Mouse (Mus musculus) forebrain, embryonic 16.5 days (tissue): ENCODE data around the gene Comp. TPM values are rescaled to one million over a fixed set of nuclear protein-coding genes. Genes with fewer than 3 reads are reported as not detected.

ENCODE experiments used
- ATAC-seq: fragments of 200-750 bp; cut with Nextera tagmentation; 2 replicates; pipeline ENCODE4 v1.8.0; 2017; ENCODE audit warnings: mild to moderate bottlenecking, moderate library complexity
- H3K27ac ChIP-seq: fragments of 300-500 bp; sonication (generic); 2 replicates; pipeline ENCODE4 v1.5.1; 2014; ENCODE audit warnings: low read length, control low read depth
- H3K27me3 ChIP-seq: fragments of 300-500 bp; sonication (generic); replicated peaks from 2 replicates; pipeline ENCODE4 v1.6.1; 2014; ENCODE audit warnings: low read length; ENCODE audit not compliant: control insufficient read depth, insufficient read depth
- H3K36me3 ChIP-seq: fragments of 300-500 bp; sonication (generic); 2 replicates; pipeline ENCODE4 v1.6.1; 2014; ENCODE audit not compliant: control insufficient read depth, insufficient read depth
- H3K4me1 ChIP-seq: fragments of 300-500 bp; sonication (generic); replicated peaks from 2 replicates; pipeline ENCODE4 v1.6.1; 2014; ENCODE audit warnings: low read length; ENCODE audit not compliant: control insufficient read depth, insufficient read depth
- H3K4me2 ChIP-seq: fragments of 300-500 bp; sonication (generic); 2 replicates; pipeline ENCODE4 v1.6.1; 2014; ENCODE audit warnings: mild to moderate bottlenecking, low read length, control low read depth
- H3K4me3 ChIP-seq: fragments of 300-500 bp; sonication (generic); replicated peaks from 2 replicates; pipeline ENCODE4 v1.5.1; 2014; ENCODE audit warnings: mild to moderate bottlenecking, low read length, control low read depth
- H3K9ac ChIP-seq: fragments of 300-500 bp; sonication (generic); replicated peaks from 2 replicates; pipeline ENCODE4 v1.6.1; 2014; ENCODE audit warnings: low read depth, low read length, control low read depth
- H3K9me3 ChIP-seq: fragments of 300-500 bp; sonication (generic); 2 replicates; pipeline ENCODE4 v1.6.1; 2016; ENCODE audit warnings: low read length; ENCODE audit not compliant: control insufficient read depth
- WGBS: fragments of 180-500 bp; shearing (Covaris S2); extraction: QIAGEN DNeasy Blood & Tissue Kit; methylation state at CpG from one replicate; pipeline ENCODE4 v1.1.7; 2014; 5-methylcytosine and 5-hydroxymethylcytosine counted together
- polyA plus RNA-seq: library from polyadenylated mRNA; unstranded; fragments of >200 nt; fragmentation: Nextera tagmentation; extraction: Ambion mirVana; gene quantifications from 2 replicates; pipeline ENCODE4 v1.2.1, GENCODE M21; 2015

Comp gene
- polyA plus RNA-seq, 1 experiment from 2014 or later = 0.51 TPM

GRCm38 (mm10) chr8:70380069-70380468 is 6.7 kb downstream of the Comp start:
- no peak overlapping the region for H3K9ac ChIP-seq
- 78% methylated on average over 12 of the region's 12 CpGs for WGBS
- no peak overlapping the region for H3K4me3 ChIP-seq
- H3K4me1 ChIP-seq = 0 out of 2 replicates have a peak, but pooled peaks cover 2% of the 10 kb centered on the region
- peaks cover 40% of the 10 kb centered on the region for H3K27me3 ChIP-seq
- H3K4me2 ChIP-seq = no peak overlapping the region
- H3K9me3 ChIP-seq = no peaks in the 10 kb centered on the region
- H3K27ac ChIP-seq = no peak overlapping the region
- no peaks in the 10 kb centered on the region for H3K36me3 ChIP-seq
- ATAC-seq = no peak

GRCm38 (mm10) chr8:70383287-70383686 is 9.9 kb downstream of the Comp start:
- Histone ChIP-seq H3K9me3 (no peaks in the 10 kb centered on the region), H3K27me3 (peaks cover 8% of the 10 kb centered on the region), H3K4me1 (no peaks in the 10 kb centered on the region), H3K9ac (no peak overlapping the region), H3K27ac (no peak overlapping the region), H3K4me3 (no peak overlapping the region), H3K36me3 (peaks cover 8% of the 10 kb centered on the region), H3K4me2 (no peak overlapping the region)
- WGBS = 53% methylated on average over 3 of the region's 3 CpGs
- peak; percentile 59 for ATAC-seq

- no peaks in the 10 kb centered on the region for H3K27me3 ChIP-seq
- H3K27ac ChIP-seq = no peak overlapping the region
- H3K4me3 ChIP-seq = no peak overlapping the region
- H3K4me1 ChIP-seq = no peaks in the 10 kb centered on the region
- 94% methylated on average over 2 of the region's 2 CpGs for WGBS
- ATAC-seq = no peak
- H3K36me3 ChIP-seq = peaks cover 14% of the 10 kb centered on the region
- H3K9ac ChIP-seq = no peak overlapping the region
- H3K9me3 ChIP-seq = no peaks in the 10 kb centered on the region
- H3K4me2 ChIP-seq = no peak overlapping the region
These were observed 16.3 kb downstream of the Comp start for GRCm38 (mm10) chr8:70389678-70390077.

GRCm38 (mm10) chr8:70393087-70393486 is 19.7 kb downstream of the Comp start:
- H3K4me1 ChIP-seq = no peaks in the 10 kb centered on the region
- no peak for ATAC-seq
- no peak overlapping the region for H3K4me2 ChIP-seq
- H3K9ac ChIP-seq = no peak overlapping the region
- peaks cover 7% of the 10 kb centered on the region for H3K36me3 ChIP-seq
- WGBS = 75% methylated on average over 5 of the region's 5 CpGs
- H3K4me3 ChIP-seq = no peak overlapping the region
- H3K27ac ChIP-seq = no peak overlapping the region
- no peaks in the 10 kb centered on the region for H3K9me3 ChIP-seq
- no peaks in the 10 kb centered on the region for H3K27me3 ChIP-seq

DNA sequence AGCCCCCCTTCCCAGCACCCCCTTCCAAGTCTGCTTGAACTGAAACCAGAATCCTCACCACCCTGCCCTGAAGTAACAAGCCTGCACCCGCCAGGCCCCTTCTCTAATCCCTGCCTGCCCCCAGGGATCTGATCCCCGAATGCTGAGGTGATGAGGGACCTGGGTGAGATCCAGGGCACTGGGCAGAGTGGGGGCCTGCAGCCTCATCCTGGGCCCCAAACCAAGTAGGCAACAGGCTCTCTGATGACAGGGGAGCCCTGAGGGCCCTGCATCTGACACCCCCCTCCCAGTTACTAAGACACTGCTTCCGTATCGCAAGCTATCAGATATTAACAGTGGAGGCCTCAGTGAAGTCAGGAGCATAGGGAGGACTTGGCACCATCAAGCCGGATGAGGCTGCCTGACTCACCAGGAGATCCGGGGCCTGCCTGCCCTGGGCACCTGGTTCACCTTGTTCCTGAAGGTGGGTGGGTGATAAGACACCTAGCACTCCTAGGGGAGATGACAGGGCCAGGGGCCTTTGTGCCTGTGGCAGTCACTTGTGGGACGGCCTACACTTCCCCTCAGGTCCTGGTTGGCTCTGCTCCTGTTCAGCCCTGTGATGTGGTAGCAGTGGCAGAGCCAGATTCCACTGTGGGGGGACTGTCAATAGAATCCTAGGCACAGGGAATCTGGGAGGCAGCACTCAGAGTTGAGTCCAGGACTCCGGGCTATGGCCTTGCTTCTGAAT is 21.1 kb downstream of the Comp start:
- no peak overlapping the region for H3K27ac ChIP-seq
- H3K4me1 ChIP-seq = no peaks in the 10 kb centered on the region
- ATAC-seq = no peak
- H3K4me2 ChIP-seq = no peak overlapping the region
- H3K4me3 ChIP-seq = no peak overlapping the region
- H3K9me3 ChIP-seq = no peaks in the 10 kb centered on the region
- H3K36me3 ChIP-seq = peaks cover 5% of the 10 kb centered on the region
- WGBS = 85% methylated on average over 8 of the region's 8 CpGs
- H3K27me3 ChIP-seq = no peaks in the 10 kb centered on the region
- no peak overlapping the region for H3K9ac ChIP-seq

- Histone ChIP-seq H3K27ac (no peak overlapping the region), H3K27me3 (no peaks in the 10 kb centered on the region), H3K4me2 (no peak overlapping the region), H3K4me1 (no peaks in the 10 kb centered on the region), H3K9me3 (no peaks in the 10 kb centered on the region), H3K9ac (no peak overlapping the region), H3K4me3 (no peak overlapping the region), H3K36me3 (peaks cover 2% of the 10 kb centered on the region; the same call in 1 of the 2 replicates)
- ATAC-seq = no peak
- WGBS = 61% methylated on average over 5 of the region's 5 CpGs
These were observed 22.3 kb downstream of the Comp start for GRCm38 (mm10) chr8:70395649-70396048.

DNA sequence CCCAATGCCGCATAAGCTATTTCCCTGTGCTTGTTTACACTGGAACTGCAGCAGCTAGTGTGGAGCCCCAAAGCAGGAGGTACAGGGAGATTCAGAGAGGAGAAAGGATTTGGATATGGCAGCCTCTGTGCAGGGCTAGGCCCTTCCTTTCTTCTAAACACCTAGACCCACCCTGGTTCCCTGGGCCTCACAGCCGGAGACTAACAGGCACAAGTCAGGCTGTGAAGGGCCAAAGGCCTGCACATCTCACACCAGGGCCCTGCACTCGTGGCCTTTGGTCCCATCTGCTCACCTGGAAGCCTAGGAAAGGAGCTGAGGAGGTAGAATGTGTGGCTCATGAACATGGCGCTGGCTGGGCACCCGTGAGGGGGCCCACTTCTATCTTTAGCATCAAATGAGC is 22.8 kb downstream of the Comp start:
- Histone ChIP-seq H3K27me3 (no peaks in the 10 kb centered on the region), H3K4me3 (no peak overlapping the region), H3K36me3 (no peaks in the 10 kb centered on the region; the same call in 1 of the 2 replicates), H3K27ac (no peak overlapping the region), H3K9me3 (no peaks in the 10 kb centered on the region), H3K4me1 (no peaks in the 10 kb centered on the region), H3K4me2 (no peak overlapping the region), H3K9ac (no peak overlapping the region)
- no peak for ATAC-seq
- WGBS = 81% methylated on average over 5 of the region's 5 CpGs

- no peak for ATAC-seq
- no peak overlapping the region for H3K27ac ChIP-seq
- no peak overlapping the region for H3K4me2 ChIP-seq
- WGBS = 86% methylated on average over 16 of the region's 16 CpGs
- H3K9ac ChIP-seq = 0 out of 2 replicates have a peak overlapping the region, but pooled peaks have one; percentile 18
- H3K4me3 ChIP-seq = no peak overlapping the region
- H3K4me1 ChIP-seq = no peaks in the 10 kb centered on the region
- H3K27me3 ChIP-seq = no peaks in the 10 kb centered on the region
- H3K36me3 ChIP-seq = no peaks in the 10 kb centered on the region
- no peaks in the 10 kb centered on the region for H3K9me3 ChIP-seq
These were observed 24.5 kb downstream of the Comp start for GRCm38 (mm10) chr8:70397611-70398563.

DNA sequence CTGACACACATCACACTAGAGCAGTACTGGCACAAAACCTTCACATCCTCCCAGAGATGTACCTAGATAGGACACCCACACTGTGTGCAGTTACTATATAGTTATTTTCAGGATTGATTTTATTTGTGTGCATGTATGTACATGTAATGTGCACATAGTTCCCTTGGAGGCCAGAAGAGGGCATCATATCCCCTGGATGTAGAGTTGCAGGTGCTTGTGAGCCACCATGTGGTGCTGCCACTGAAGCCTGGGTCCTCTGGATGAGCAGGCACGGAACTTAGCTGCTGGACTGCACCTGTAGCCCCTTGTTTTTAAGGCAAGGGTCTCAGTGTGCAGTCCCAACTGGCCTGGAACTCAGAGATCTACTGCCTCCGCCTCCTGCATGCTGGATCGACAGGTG is 30.9 kb downstream of the Comp start:
- Histone ChIP-seq H3K4me3 (no peak overlapping the region), H3K27me3 (no peaks in the 10 kb centered on the region), H3K9me3 (no peaks in the 10 kb centered on the region), H3K9ac (no peak overlapping the region), H3K4me2 (no peak overlapping the region), H3K27ac (no peak overlapping the region), H3K36me3 (no peaks in the 10 kb centered on the region), H3K4me1 (peaks cover 12% of the 10 kb centered on the region)
- no peak for ATAC-seq
- WGBS = 91% methylated on average over 3 of the region's 3 CpGs
